In the genomic region with DNA sequence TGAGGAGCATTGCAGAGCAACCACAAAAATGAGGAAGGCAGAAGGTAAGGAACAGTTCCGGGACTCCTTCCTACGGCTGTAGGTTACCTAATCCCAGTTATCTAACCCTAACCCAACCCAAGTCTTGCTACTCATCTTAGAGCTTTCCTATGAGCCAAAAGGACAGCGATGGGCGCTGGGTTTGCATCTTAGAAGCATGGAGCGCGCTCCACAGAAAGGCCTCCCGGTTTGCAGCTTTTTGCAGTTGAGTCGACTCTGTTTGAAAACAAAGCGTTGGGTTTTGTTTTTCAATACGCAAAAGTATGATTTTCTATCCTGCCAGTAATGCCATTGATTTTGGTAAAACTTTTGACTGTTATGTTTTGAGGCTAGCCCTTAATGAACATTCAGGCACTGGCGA, we compare ENCODE assay signal across 10 mouse cellular contexts. TPM values are rescaled to one million over a fixed set of nuclear protein-coding genes. Genes with fewer than 3 reads are reported as not detected.
DNase-seq lines count a peak whose midpoint lies in the region; ATAC-seq lines count a peak whose summit lies in the region.
"Had no signal": no experiment of that assay in that cellular context is flagged by ENCODE, and none has a peak within 500 bp of the region (broad histone marks: within the 10 kb centered on the region; RNA-seq: fewer than 3 reads in every experiment).

No protein-coding gene starts in this region.

- H3K4me3 ChIP-seq in kidney, embryonic 16.5 days (ENCODE audit: low read length): peak overlapping the region; percentile 58
- peak overlapping the region; percentile 65 for H3K4me3 ChIP-seq in embryonic facial prominence, embryonic 10.5 days
- peak overlapping the region; percentile 41 for H3K4me3 ChIP-seq in intestine, embryonic 14.5 days (ENCODE audit: low read depth, low read length)
- H3K4me3 ChIP-seq in neural tube, embryonic 12.5 days: peak overlapping the region; percentile 28

- H3K27ac ChIP-seq in kidney, embryonic 16.5 days (ENCODE audit: low read length): no peak overlapping the region
- peak overlapping the region; percentile 69; the same call in 1 of the 2 replicates for H3K27ac ChIP-seq in embryonic facial prominence, embryonic 10.5 days (replicated peaks)
- H3K27ac ChIP-seq in intestine, embryonic 14.5 days (ENCODE audit: low read depth): no peak overlapping the region
- H3K27ac ChIP-seq in neural tube, embryonic 12.5 days: no peak overlapping the region

- H3K9me3 ChIP-seq in kidney, embryonic 16.5 days (ENCODE audit: low read length): no peaks in the 10 kb centered on the region
- no peaks in the 10 kb centered on the region for H3K9me3 ChIP-seq in embryonic facial prominence, embryonic 10.5 days
- H3K9me3 ChIP-seq in intestine, embryonic 14.5 days (ENCODE audit: control insufficient read depth, low read length): no peaks in the 10 kb centered on the region
- H3K9me3 ChIP-seq in neural tube, embryonic 12.5 days: no peaks in the 10 kb centered on the region

- ATAC-seq in kidney, embryonic 16.5 days (ENCODE audit: low FRiP score, low TSS enrichment): no peak
- no peak for ATAC-seq in intestine, embryonic 14.5 days (replicated peaks; ENCODE audit: low FRiP score, low TSS enrichment, low read depth)
- ATAC-seq in neural tube, embryonic 12.5 days (ENCODE audit: low FRiP score, low read depth): no peak

- H3K27me3 ChIP-seq in kidney, embryonic 16.5 days (ENCODE audit: insufficient read depth, low read length): peaks cover 5% of the 10 kb centered on the region; the same call in 1 of the 2 replicates
- peaks cover 29% of the 10 kb centered on the region for H3K27me3 ChIP-seq in embryonic facial prominence, embryonic 10.5 days (replicated peaks; ENCODE audit: low read depth, poor library complexity, severe bottlenecking)
- peaks cover 3% of the 10 kb centered on the region; the same call in 1 of the 2 replicates for H3K27me3 ChIP-seq in intestine, embryonic 14.5 days (replicated peaks; ENCODE audit: control insufficient read depth, insufficient read depth, low read length)
- no peaks in the 10 kb centered on the region for H3K27me3 ChIP-seq in neural tube, embryonic 12.5 days (replicated peaks)

- H3K4me1 ChIP-seq in kidney, embryonic 16.5 days (ENCODE audit: insufficient read depth, low read length): peaks cover 9% of the 10 kb centered on the region
- H3K4me1 ChIP-seq in embryonic facial prominence, embryonic 10.5 days: peaks cover 12% of the 10 kb centered on the region
- no peaks in the 10 kb centered on the region; the same call in 1 of the 2 replicates for H3K4me1 ChIP-seq in intestine, embryonic 14.5 days (replicated peaks; ENCODE audit: control insufficient read depth, insufficient read depth, low read length)
- H3K4me1 ChIP-seq in neural tube, embryonic 12.5 days: peaks cover 3% of the 10 kb centered on the region; the same call in 1 of the 2 replicates

- 5% methylated on average over 11 of the region's 11 CpGs for WGBS in kidney, embryonic 16.5 days
- WGBS in embryonic facial prominence, embryonic 10.5 days: under 1% methylated on average over 11 of the region's 11 CpGs
- WGBS in intestine, embryonic 14.5 days: 4% methylated on average over 11 of the region's 11 CpGs
- WGBS in neural tube, embryonic 12.5 days: 2% methylated on average over 11 of the region's 11 CpGs

- H3K4me2 ChIP-seq in kidney, embryonic 16.5 days (replicated peaks; ENCODE audit: low read depth, low read length): peak overlapping the region; percentile 54
- H3K4me2 ChIP-seq in intestine, embryonic 14.5 days (ENCODE audit: low read length): peak overlapping the region; percentile 45
- peak overlapping the region; percentile 52 for H3K4me2 ChIP-seq in neural tube, embryonic 12.5 days (replicated peaks)

- DNase-seq in kidney, adult 11 months: no peak
- DNase-seq in embryonic facial prominence, embryonic 10.5 days (ENCODE audit: low spot score): peak; percentile 42
- no peak for DNase-seq in intestine, embryonic 14.5 days (ENCODE audit: low spot score)
- DNase-seq in adrenal gland, postnatal 14 days: no peak
- no peak for DNase-seq in adrenal gland, adult (ENCODE audit: inconsistent age in 2 of 2, low spot score in 1 of 2)
- no peak for DNase-seq in lung, postnatal 36 days
- DNase-seq: kidney, postnatal 14 days; thymus, adult 2 months had no signal

- peak overlapping the region; percentile 52 for H3K9ac ChIP-seq in kidney, embryonic 16.5 days (replicated peaks; ENCODE audit: low read length)
- H3K9ac ChIP-seq in intestine, embryonic 14.5 days (ENCODE audit: low read length): no peak overlapping the region; the same call in 1 of the 2 replicates
- no peak overlapping the region for H3K9ac ChIP-seq in neural tube, embryonic 12.5 days

- no peaks in the 10 kb centered on the region for H3K36me3 ChIP-seq in kidney, embryonic 16.5 days (ENCODE audit: insufficient read depth, low read length)
- H3K36me3 ChIP-seq in embryonic facial prominence, embryonic 10.5 days (replicated peaks): no peaks in the 10 kb centered on the region
- no peaks in the 10 kb centered on the region for H3K36me3 ChIP-seq in intestine, embryonic 14.5 days (ENCODE audit: control insufficient read depth, insufficient read depth, low read length)
- no peaks in the 10 kb centered on the region for H3K36me3 ChIP-seq in neural tube, embryonic 12.5 days

RNA-seq across cellular contexts. Expression of gene Gpx5, which starts 28.6 kb away (rescaled TPM):
- polyA plus RNA-seq in kidney, embryonic 16.5 days (2015; fragmentation: Nextera tagmentation; extraction: Ambion mirVana): not detected in 2 replicates
- not detected in 2 replicates for polyA plus RNA-seq in embryonic facial prominence, embryonic 10.5 days (2016; fragmentation: Nextera tagmentation; extraction: Ambion mirVana)
- not detected in 2 replicates for polyA plus RNA-seq in intestine, embryonic 14.5 days (2014; fragmentation: Nextera tagmentation; extraction: Ambion mirVana)
- not detected in 2 replicates for polyA plus RNA-seq in neural tube, embryonic 12.5 days (2016; fragmentation: Nextera tagmentation; extraction: Ambion mirVana)
- total RNA-seq in adrenal gland, postnatal 14 days (2021): not detected in 2 replicates
- polyA plus RNA-seq: thymus, adult 2 months had no signal

RNA-seq across cellular contexts. Expression of gene Gpx6, which starts 48.0 kb away (rescaled TPM):
- 10.7 and 11.8 TPM in 2 replicates for polyA plus RNA-seq in kidney, embryonic 16.5 days (2015; fragmentation: Nextera tagmentation; extraction: Ambion mirVana)
- 0.24 and 0.36 TPM in 2 replicates for polyA plus RNA-seq in embryonic facial prominence, embryonic 10.5 days (2016; fragmentation: Nextera tagmentation; extraction: Ambion mirVana)
- polyA plus RNA-seq in intestine, embryonic 14.5 days (2014; fragmentation: Nextera tagmentation; extraction: Ambion mirVana): 0.43 TPM in 1 of 2 replicates, not detected in the other
- polyA plus RNA-seq in neural tube, embryonic 12.5 days (2016; fragmentation: Nextera tagmentation; extraction: Ambion mirVana): 0.15 TPM in 1 of 2 replicates, not detected in the other
- not detected in 2 replicates for total RNA-seq in adrenal gland, postnatal 14 days (2021)
